Mouse (Mus musculus): ENCODE measurements around the gene Grid1.

DNA sequence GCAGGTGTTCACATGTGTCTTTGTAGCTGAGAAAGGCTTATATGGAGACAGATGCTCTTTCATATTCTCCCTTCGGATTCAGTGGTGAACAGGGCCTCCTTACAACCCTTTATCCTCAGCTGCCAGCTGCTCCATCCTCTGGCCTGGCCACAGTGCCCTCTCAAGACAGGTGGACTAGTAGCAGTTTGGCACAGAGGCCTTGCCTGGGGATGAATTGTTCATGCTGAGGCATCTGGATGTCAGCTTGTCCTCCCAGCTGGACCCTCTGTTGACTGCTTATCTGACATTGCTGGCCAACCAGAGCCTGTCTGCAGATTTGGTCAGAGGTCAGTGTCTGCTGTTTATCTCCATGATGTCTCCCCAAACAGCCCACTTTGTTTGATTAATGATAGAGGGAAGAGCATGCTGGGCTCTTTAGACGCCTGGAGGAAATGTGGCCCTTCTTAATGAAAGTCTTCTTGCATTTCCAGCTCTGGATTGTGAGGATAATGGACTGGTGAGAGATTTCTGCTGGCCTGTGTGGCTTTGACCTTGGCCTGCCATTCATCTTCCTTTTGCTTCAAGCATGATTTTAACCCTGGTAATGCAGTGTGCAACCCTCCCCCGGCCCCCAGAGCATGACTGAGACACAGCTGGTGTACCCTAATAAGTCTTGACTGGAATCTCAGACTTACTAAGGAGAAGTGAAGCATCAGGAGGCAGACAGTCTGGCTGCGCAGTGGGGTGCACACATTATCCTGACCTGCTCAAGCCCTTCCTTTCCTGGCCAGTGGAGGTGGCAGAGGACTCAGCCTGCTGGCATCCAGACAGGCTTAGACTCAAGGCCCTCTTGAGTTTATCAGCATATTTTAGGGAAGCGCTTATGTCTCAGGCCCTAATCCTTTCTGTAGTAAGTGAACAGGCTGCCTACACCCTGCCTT is 493.7 kb downstream of the Grid1 start:
- no peak for TF ChIP-seq POLR2A (IDR thresholded peaks at IDR 0.05; ENCODE audit: insufficient read length, low read depth)
- TF ChIP-seq MYOG (IDR thresholded peaks at IDR 0.05; ENCODE audit: control insufficient read depth in 1 of 3, insufficient read depth in 1 of 3, insufficient read length in 2 of 3, low read depth in 2 of 3): no peak
- TF ChIP-seq TCF12 (IDR thresholded peaks at IDR 0.05; ENCODE audit: insufficient read depth, poor library complexity, severe bottlenecking): no peak
- no peak for TF ChIP-seq CEBPB (IDR thresholded peaks at IDR 0.05; ENCODE audit: insufficient read depth, poor library complexity, severe bottlenecking)
- no peak for TF ChIP-seq USF1 (IDR thresholded peaks at IDR 0.05; ENCODE audit: low read depth)
- TF ChIP-seq MAX (IDR thresholded peaks at IDR 0.05; ENCODE audit: low read depth): no peak
- no peak for TF ChIP-seq E2F4 (IDR thresholded peaks at IDR 0.05; ENCODE audit: insufficient read depth)
- no peak for TF ChIP-seq TCF3 (IDR thresholded peaks at IDR 0.05; ENCODE audit: insufficient read length, low read depth)
- TF ChIP-seq MYOD1 (IDR thresholded peaks at IDR 0.05; ENCODE audit: control insufficient read depth in 1 of 3, insufficient read length in 2 of 3, low read depth in 2 of 3): no peak
- no peak for TF ChIP-seq POLR2AphosphoS2 (IDR thresholded peaks at IDR 0.05; ENCODE audit: insufficient read length, low read depth)
- no peak for TF ChIP-seq REST (IDR thresholded peaks at IDR 0.05; ENCODE audit: insufficient read depth, insufficient read length)
- no peak for TF ChIP-seq SRF (IDR thresholded peaks at IDR 0.05; ENCODE audit: control insufficient read depth, insufficient read length, low read depth)

Measured in myocyte (in vitro differentiated cells).